Mouse (Mus musculus): ENCODE measurements around the gene Dnttip2. TPM values are rescaled to one million over a fixed set of nuclear protein-coding genes. Genes with fewer than 3 reads are reported as not detected.
"Not testable (repeated sequence)": the region's sequence is repeated elsewhere in the genome, so short reads cannot be mapped to it uniquely, and the experiment has no call there.

The Dnttip2 gene
- polyA plus RNA-seq (2015; fragmentation: Nextera tagmentation; extraction: Ambion mirVana), result 43.9 and 45.2 TPM in 2 replicates

- H3K36me3 ChIP-seq (replicated peaks), result peaks cover 24% of the 10 kb centered on the region
- peak within 1 kb of the TSS; percentile 97 for H3K4me3 ChIP-seq
- H3K4me1 ChIP-seq, result peaks cover 41% of the 10 kb centered on the region
- H3K27ac ChIP-seq, result peak within 1 kb of the TSS; percentile 78
- peak within 1 kb of the TSS; percentile 84 for H3K4me2 ChIP-seq
- peak within 1 kb of the TSS; percentile 85 for H3K9ac ChIP-seq
- H3K27me3 ChIP-seq (replicated peaks), result no peaks in the 10 kb centered on the region
- ATAC-seq (replicated peaks), result peak; percentile 96
- WGBS, result under 1% methylated on average over 57 of the region's 57 CpGs
- no peaks in the 10 kb centered on the region for H3K9me3 ChIP-seq
Measured at GRCm38 (mm10) chr3:122274241-122275024, at the start of gene Dnttip2. Dnttip2 (plus strand) TSS chr3:122274388.

- WGBS, result 78% methylated on average over 6 of the region's 6 CpGs
- H3K9me3 ChIP-seq; H3K4me1 ChIP-seq; H3K36me3 ChIP-seq (replicated peaks); H3K27ac ChIP-seq; H3K4me3 ChIP-seq; H3K9ac ChIP-seq; ATAC-seq (replicated peaks); H3K4me2 ChIP-seq; H3K27me3 ChIP-seq (replicated peaks): not testable (repeated sequence)
Measured at GRCm38 (mm10) chr3:122226972-122227371, 47.2 kb upstream of the Dnttip2 start.

GRCm38 (mm10) chr3:122235772-122236171, 38.4 kb upstream of the Dnttip2 start:
- H3K27me3 ChIP-seq (replicated peaks), result no peaks in the 10 kb centered on the region
- WGBS, result 65% methylated on average over 1 of the region's 1 CpGs

GRCm38 (mm10) chr3:122242876-122243275, 31.3 kb upstream of the Dnttip2 start:
- ATAC-seq (replicated peaks), result no peak
- Histone ChIP-seq H3K9me3 (no peaks in the 10 kb centered on the region), H3K4me1 (peaks cover 22% of the 10 kb centered on the region), H3K4me3 (no peak overlapping the region), H3K27ac (no peak overlapping the region), H3K9ac (no peak overlapping the region), H3K4me2 (no peak overlapping the region), H3K27me3 (replicated peaks) (no peaks in the 10 kb centered on the region), H3K36me3 (replicated peaks) (no peaks in the 10 kb centered on the region)
- 52% methylated on average over 6 of the region's 6 CpGs for WGBS

More at GRCm38 (mm10) chr3:122235772-122236171, 38.4 kb upstream of the Dnttip2 start:
- Histone ChIP-seq H3K27ac (no peak overlapping the region), H3K36me3 (replicated peaks) (no peaks in the 10 kb centered on the region), H3K4me3 (no peak overlapping the region), H3K4me1 (no peaks in the 10 kb centered on the region), H3K9ac (no peak overlapping the region), H3K4me2 (no peak overlapping the region), H3K9me3 (no peaks in the 10 kb centered on the region)
- ATAC-seq (replicated peaks), result no peak

- 47% methylated on average over 14 of the region's 14 CpGs for WGBS
Measured at GRCm38 (mm10) chr3:122243416-122244167, 30.6 kb upstream of the Dnttip2 start.

GRCm38 (mm10) chr3:122244759-122245158, 29.4 kb upstream of the Dnttip2 start:
- peak overlapping the region; percentile 88 for H3K27ac ChIP-seq
- H3K4me2 ChIP-seq, result peak overlapping the region; percentile 69
- 45% methylated on average over 6 of the region's 6 CpGs for WGBS
- H3K9ac ChIP-seq, result no peak overlapping the region
- H3K27me3 ChIP-seq (replicated peaks), result no peaks in the 10 kb centered on the region
- H3K4me3 ChIP-seq, result peak overlapping the region; percentile 67
- no peaks in the 10 kb centered on the region for H3K9me3 ChIP-seq
- ATAC-seq (replicated peaks), result peak; percentile 10; the same call in 1 of the 2 replicates
- H3K36me3 ChIP-seq (replicated peaks), result no peaks in the 10 kb centered on the region
- peaks cover 23% of the 10 kb centered on the region for H3K4me1 ChIP-seq

More at GRCm38 (mm10) chr3:122243416-122244167, 30.6 kb upstream of the Dnttip2 start:
- peaks cover 23% of the 10 kb centered on the region for H3K4me1 ChIP-seq
- no peak overlapping the region for H3K4me2 ChIP-seq
- no peaks in the 10 kb centered on the region for H3K9me3 ChIP-seq
- H3K27ac ChIP-seq, result no peak overlapping the region
- no peak overlapping the region for H3K4me3 ChIP-seq
- H3K36me3 ChIP-seq (replicated peaks), result no peaks in the 10 kb centered on the region
- no peak for ATAC-seq (replicated peaks)
- H3K9ac ChIP-seq, result no peak overlapping the region
- no peaks in the 10 kb centered on the region for H3K27me3 ChIP-seq (replicated peaks)

- Histone ChIP-seq H3K4me3 (peak within 1 kb of the TSS; percentile 67), H3K27me3 (replicated peaks) (no peaks in the 10 kb centered on the region), H3K36me3 (replicated peaks) (no peaks in the 10 kb centered on the region), H3K4me1 (peaks cover 23% of the 10 kb centered on the region), H3K4me2 (peak within 1 kb of the TSS; percentile 69), H3K27ac (peak within 1 kb of the TSS; percentile 88), H3K9me3 (no peaks in the 10 kb centered on the region), H3K9ac (peak within 1 kb of the TSS; percentile 73)
- ATAC-seq (replicated peaks), result peak; percentile 99
- under 1% methylated on average over 68 of the region's 90 CpGs for WGBS
Measured at GRCm38 (mm10) chr3:122245215-122245877, 28.8 kb upstream of the Dnttip2 start, which contains the start of gene Gclm. Gclm (plus strand) TSS chr3:122245557.

GRCm38 (mm10) chr3:122245878-122246332, 28.3 kb upstream of the Dnttip2 start:
- peak overlapping the region; percentile 73 for H3K9ac ChIP-seq
- H3K4me3 ChIP-seq, result peak overlapping the region; percentile 67
- ATAC-seq (replicated peaks), result peak; percentile 78
- no peaks in the 10 kb centered on the region for H3K36me3 ChIP-seq (replicated peaks)
- H3K4me1 ChIP-seq, result peaks cover 23% of the 10 kb centered on the region
- H3K9me3 ChIP-seq, result no peaks in the 10 kb centered on the region
- peak overlapping the region; percentile 69 for H3K4me2 ChIP-seq
- WGBS, result under 1% methylated on average over 45 of the region's 50 CpGs
- peak overlapping the region; percentile 88 for H3K27ac ChIP-seq
- no peaks in the 10 kb centered on the region for H3K27me3 ChIP-seq (replicated peaks)

GRCm38 (mm10) chr3:122246406-122246805, 27.8 kb upstream of the Dnttip2 start:
- no peaks in the 10 kb centered on the region for H3K36me3 ChIP-seq (replicated peaks)
- H3K27ac ChIP-seq, result peak overlapping the region; percentile 88; the same call in 1 of the 2 replicates
- peaks cover 23% of the 10 kb centered on the region for H3K4me1 ChIP-seq
- peak overlapping the region; percentile 73 for H3K9ac ChIP-seq
- no peaks in the 10 kb centered on the region for H3K9me3 ChIP-seq
- peak overlapping the region; percentile 67 for H3K4me3 ChIP-seq
- peak overlapping the region; percentile 69 for H3K4me2 ChIP-seq
- no peak for ATAC-seq (replicated peaks)
- H3K27me3 ChIP-seq (replicated peaks), result no peaks in the 10 kb centered on the region
- WGBS, result 26% methylated on average over 6 of the region's 6 CpGs

- WGBS, result 72% methylated on average over 12 of the region's 12 CpGs
- Histone ChIP-seq H3K9ac (peak overlapping the region; percentile 73; the same call in 1 of the 2 replicates), H3K4me2 (peak overlapping the region; percentile 69), H3K27me3 (replicated peaks) (no peaks in the 10 kb centered on the region), H3K9me3 (no peaks in the 10 kb centered on the region), H3K36me3 (replicated peaks) (no peaks in the 10 kb centered on the region), H3K4me1 (peaks cover 23% of the 10 kb centered on the region), H3K27ac (no peak overlapping the region), H3K4me3 (peak overlapping the region; percentile 67)
- ATAC-seq (replicated peaks), result no peak
Measured at GRCm38 (mm10) chr3:122246986-122247767, 27.0 kb upstream of the Dnttip2 start.

- Histone ChIP-seq H3K36me3 (replicated peaks) (no peaks in the 10 kb centered on the region), H3K9ac (no peak overlapping the region; the same call in 1 of the 2 replicates), H3K27me3 (replicated peaks) (no peaks in the 10 kb centered on the region), H3K27ac (no peak overlapping the region), H3K4me2 (peak overlapping the region; percentile 69), H3K4me1 (peaks cover 23% of the 10 kb centered on the region), H3K9me3 (no peaks in the 10 kb centered on the region), H3K4me3 (no peak overlapping the region)
- 90% methylated on average over 2 of the region's 2 CpGs for WGBS
- no peak for ATAC-seq (replicated peaks)
Measured at GRCm38 (mm10) chr3:122247768-122248100, 26.5 kb upstream of the Dnttip2 start.

Measured in midbrain, embryonic 15.5 days (tissue).